Mouse (Mus musculus) bone marrow macrophage, adult 2 months (primary cell): ENCODE measurements around the gene AI182371. TPM values are rescaled to one million over a fixed set of nuclear protein-coding genes. Genes with fewer than 3 reads are reported as not detected.
A peak's percentile ranks its signal among the peaks of the same experiment; 100 is the strongest.

Source experiments
- H3K27ac ChIP-seq: 2 replicates; pipeline ENCODE4 v1.5.1; 2012; ENCODE audit warnings: low read depth, low read length; ENCODE audit not compliant: insufficient read depth
- H3K4me1 ChIP-seq: 2 replicates; pipeline ENCODE4 v1.6.1; 2012; ENCODE audit warnings: low read length; ENCODE audit not compliant: control insufficient read depth, insufficient read depth
- H3K4me3 ChIP-seq: 2 replicates; pipeline ENCODE4 v1.5.1; 2012; ENCODE audit warnings: mild to moderate bottlenecking, low read length, moderate library complexity; ENCODE audit not compliant: insufficient read depth
- CTCF ChIP-seq: IDR thresholded peaks from 2 replicates; pipeline ENCODE4 v1.5.1; 2012; ENCODE audit warnings: low read depth, mild to moderate bottlenecking, low read length, moderate library complexity
- POLR2A ChIP-seq: IDR thresholded peaks from 2 replicates; pipeline ENCODE4 v1.6.1; 2012; ENCODE audit warnings: mild to moderate bottlenecking, low read depth, low read length, borderline replicate concordance
- polyA plus RNA-seq: library from polyadenylated mRNA; stranded (reverse); fragments of >200 nt; gene quantifications from 2 replicates; pipeline ENCODE4 v1.2.4, GENCODE M21; 2012; ENCODE audit not compliant: missing spikeins, insufficient read depth, insufficient read length

Gene AI182371
- polyA plus RNA-seq, 1 experiment: 1.2 TPM

- TF ChIP-seq POLR2A: no peak
- no peak for TF ChIP-seq CTCF
- no peaks in the 10 kb centered on the region for H3K4me1 ChIP-seq
- H3K4me3 ChIP-seq: no peak overlapping the region
- no peak overlapping the region for H3K27ac ChIP-seq
Measured at GRCm38 (mm10) chr2:35058325-35058724, 43.0 kb downstream of the AI182371 start.

GRCm38 (mm10) chr2:35057243-35057642, 44.1 kb downstream of the AI182371 start:
- Histone ChIP-seq H3K27ac (no peak overlapping the region), H3K4me1 (no peaks in the 10 kb centered on the region), H3K4me3 (no peak overlapping the region)
- TF ChIP-seq CTCF (no peak), POLR2A (no peak)

GRCm38 (mm10) chr2:35048851-35049250, 52.5 kb downstream of the AI182371 start:
- TF ChIP-seq CTCF (no peak), POLR2A (no peak)
- no peaks in the 10 kb centered on the region for H3K4me1 ChIP-seq
- no peak overlapping the region for H3K4me3 ChIP-seq
- no peak overlapping the region for H3K27ac ChIP-seq

- H3K27ac ChIP-seq: no peak overlapping the region
- peak; percentile 17; the same call in 1 of the 2 replicates for TF ChIP-seq CTCF
- TF ChIP-seq POLR2A: no peak
- no peak overlapping the region for H3K4me3 ChIP-seq
- no peaks in the 10 kb centered on the region for H3K4me1 ChIP-seq
Measured at GRCm38 (mm10) chr2:35044956-35045355, 56.4 kb downstream of the AI182371 start.

- Histone ChIP-seq H3K4me3 (no peak overlapping the region), H3K27ac (no peak overlapping the region), H3K4me1 (no peaks in the 10 kb centered on the region)
- TF ChIP-seq POLR2A (no peak), CTCF (no peak)
Measured at GRCm38 (mm10) chr2:35038580-35039375, 62.6 kb downstream of the AI182371 start.

Other genes starting within 250 kb of the AI182371 start
- not detected in 2 replicates for gene Cutal, start 227.1 kb downstream of the AI182371 start, polyA plus RNA-seq
- gene Psmd5, start 226.6 kb downstream of the AI182371 start, polyA plus RNA-seq: 34.5 and 37.8 TPM in 2 replicates
- 9.9 and 13.4 TPM in 2 replicates for gene Phf19, start 187.5 kb downstream of the AI182371 start, polyA plus RNA-seq
- gene Traf1, start 139.8 kb downstream of the AI182371 start, polyA plus RNA-seq: 22.0 and 28.0 TPM in 2 replicates
- not detected in 2 replicates for gene Hc, start 40.1 kb downstream of the AI182371 start, polyA plus RNA-seq
- 45.2 and 46.0 TPM in 2 replicates for gene Cntrl, start 7.9 kb upstream of the AI182371 start, polyA plus RNA-seq
- 259 and 260 TPM in 2 replicates for gene Rab14, start 99.6 kb upstream of the AI182371 start, polyA plus RNA-seq
- gene Gsn, start 154.8 kb upstream of the AI182371 start, polyA plus RNA-seq: 330 and 333 TPM in 2 replicates
- 350 and 351 TPM in 2 replicates for gene Stom, start 235.4 kb upstream of the AI182371 start, polyA plus RNA-seq